Mouse (Mus musculus): ENCODE results near the gene Tmx2. TPM values are rescaled to one million over a fixed set of nuclear protein-coding genes. Genes with fewer than 3 reads are reported as not detected.

Gene Tmx2
- total RNA-seq, 2 experiments from 2014 or later, result 34.9 to 73.4 TPM

DNA sequence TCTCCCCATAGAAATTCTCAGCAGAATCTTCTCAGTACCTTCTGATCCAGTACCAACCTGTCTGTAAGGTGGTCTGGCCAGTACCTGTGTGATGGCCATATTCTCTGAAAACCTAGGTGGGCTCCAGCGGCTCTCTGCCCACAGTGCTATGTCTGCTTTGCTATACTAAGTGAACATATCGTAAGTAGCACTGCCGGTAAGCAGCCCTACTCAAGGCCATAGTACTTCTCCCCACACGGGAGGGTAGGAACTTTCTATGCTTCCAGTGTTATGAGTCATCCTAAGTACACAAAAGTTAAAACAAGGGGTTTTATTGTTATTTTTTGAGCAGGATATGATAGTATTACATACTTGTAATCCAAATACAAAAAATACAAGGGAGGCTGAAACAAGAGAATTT lies 44.9 kb downstream of the Tmx2 start:
- no peak for DNase-seq
- TF ChIP-seq CTCF (IDR thresholded peaks at IDR 0.05), result no peak
- peak overlapping the region; percentile 90 for H3K27ac ChIP-seq
- peak overlapping the region; percentile 47 for H3K4me3 ChIP-seq
- intact Hi-C loops (cut with DNase I), result no loop called here

DNA sequence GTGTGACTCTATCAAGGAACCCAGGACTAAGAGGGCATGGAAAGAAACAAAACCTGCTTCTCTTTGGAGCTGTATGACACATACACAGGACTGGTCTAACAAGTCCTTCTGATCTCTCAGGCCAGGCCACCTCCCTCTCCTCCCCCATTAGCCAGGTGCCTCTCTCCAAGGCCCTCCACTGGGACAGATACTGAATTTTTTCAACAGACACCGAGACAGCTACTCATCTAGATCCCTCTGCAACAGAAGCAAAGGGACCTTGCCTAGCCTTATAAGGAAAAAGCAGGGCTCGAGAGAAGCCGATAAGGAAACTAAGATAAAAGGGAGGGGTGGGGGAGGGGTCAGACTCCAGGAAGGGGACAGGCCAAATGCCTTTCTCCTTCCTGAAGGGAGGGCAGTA lies 45.9 kb downstream of the Tmx2 start:
- no peak for DNase-seq
- intact Hi-C loops (cut with DNase I), result no loop called here
- TF ChIP-seq CTCF (IDR thresholded peaks at IDR 0.05), result no peak
- peak overlapping the region; percentile 19 for H3K4me3 ChIP-seq
- H3K27ac ChIP-seq, result peak overlapping the region; percentile 90

DNA sequence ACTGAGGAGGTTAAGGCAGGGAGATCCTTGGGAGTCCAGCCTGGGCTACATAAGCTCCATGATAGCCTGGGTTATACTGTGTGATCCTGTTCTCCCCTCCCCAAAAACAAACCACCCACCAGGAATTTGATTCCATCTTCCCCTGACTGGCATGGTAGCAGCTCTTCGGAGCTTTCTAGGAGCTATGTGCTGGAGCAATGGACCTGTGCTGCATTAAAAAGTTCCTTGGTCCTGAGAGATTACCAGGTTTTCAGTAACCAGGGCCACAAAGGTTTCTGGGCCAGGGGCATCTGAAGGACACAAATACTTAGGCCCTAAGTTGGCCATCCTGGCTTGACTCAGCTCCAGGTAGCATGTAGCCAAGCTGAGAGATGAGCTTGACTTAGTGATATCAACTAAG lies 46.9 kb downstream of the Tmx2 start:
- Histone ChIP-seq H3K27ac (peak overlapping the region; percentile 90), H3K4me3 (no peak overlapping the region)
- no peak for TF ChIP-seq CTCF (IDR thresholded peaks at IDR 0.05)
- intact Hi-C loops (cut with DNase I), result no loop called here
- DNase-seq, result no peak

DNA sequence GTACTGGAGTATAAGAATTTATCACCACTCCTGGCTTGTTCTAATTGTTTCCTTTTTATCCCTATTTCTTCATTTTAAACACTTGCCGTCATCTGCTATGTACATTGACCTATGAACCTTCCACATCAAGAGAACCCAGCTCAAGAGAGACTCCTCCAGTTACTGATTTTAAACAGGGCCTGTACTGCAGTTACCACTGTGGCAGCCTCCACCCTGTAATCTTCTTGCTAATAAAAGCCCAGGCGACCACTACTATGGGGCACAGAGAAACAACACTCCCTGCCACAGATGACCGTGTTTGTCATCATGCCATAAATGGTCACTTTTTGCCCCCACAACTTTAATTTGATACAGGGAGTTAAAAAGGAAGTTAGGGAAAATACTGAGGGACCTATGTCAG lies 51.9 kb downstream of the Tmx2 start:
- H3K27ac ChIP-seq, result peak overlapping the region; percentile 32; the same call in 1 of the 2 replicates
- intact Hi-C loops (cut with DNase I), result no loop called here
- no peak for DNase-seq

DNA sequence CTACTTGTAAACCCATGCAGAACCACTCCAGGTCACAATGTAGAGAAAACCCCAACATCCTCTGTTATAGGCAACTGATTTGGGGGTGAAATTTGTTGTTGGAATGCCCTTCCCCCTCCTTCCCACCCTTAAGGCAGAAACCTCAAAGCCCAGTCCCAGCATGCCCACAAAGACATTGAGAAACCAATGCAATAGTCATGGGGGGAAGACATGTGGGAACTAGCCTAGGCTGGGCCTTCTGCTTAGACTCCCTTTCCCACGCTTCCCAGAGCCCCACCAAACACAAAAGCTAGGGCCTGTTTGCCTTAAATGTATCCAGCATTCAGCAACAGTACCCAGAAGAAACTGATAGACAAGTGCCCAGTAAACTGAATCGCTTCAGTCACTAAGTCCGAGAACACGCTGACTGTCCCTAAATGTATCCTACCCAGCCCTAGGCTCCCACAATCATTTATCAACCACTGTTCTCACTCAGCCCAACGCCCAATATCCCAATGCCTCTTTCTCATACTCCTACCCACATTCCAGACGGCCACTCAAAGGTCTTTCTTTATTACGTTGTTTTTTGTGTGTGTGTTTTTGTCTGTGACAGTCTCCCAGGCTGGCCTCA lies 52.5 kb downstream of the Tmx2 start:
- H3K27ac ChIP-seq, result peak overlapping the region; percentile 32; the same call in 1 of the 2 replicates
- DNase-seq, result no peak
- no peak overlapping the region for H3K4me3 ChIP-seq
- TF ChIP-seq CTCF (IDR thresholded peaks at IDR 0.05), result no peak
- intact Hi-C loops (cut with DNase I), result no loop called here

More for the DNA sequence above, 51.9 kb downstream of the Tmx2 start:
- no peak for TF ChIP-seq CTCF (IDR thresholded peaks at IDR 0.05)
- no peak overlapping the region for H3K4me3 ChIP-seq

DNA sequence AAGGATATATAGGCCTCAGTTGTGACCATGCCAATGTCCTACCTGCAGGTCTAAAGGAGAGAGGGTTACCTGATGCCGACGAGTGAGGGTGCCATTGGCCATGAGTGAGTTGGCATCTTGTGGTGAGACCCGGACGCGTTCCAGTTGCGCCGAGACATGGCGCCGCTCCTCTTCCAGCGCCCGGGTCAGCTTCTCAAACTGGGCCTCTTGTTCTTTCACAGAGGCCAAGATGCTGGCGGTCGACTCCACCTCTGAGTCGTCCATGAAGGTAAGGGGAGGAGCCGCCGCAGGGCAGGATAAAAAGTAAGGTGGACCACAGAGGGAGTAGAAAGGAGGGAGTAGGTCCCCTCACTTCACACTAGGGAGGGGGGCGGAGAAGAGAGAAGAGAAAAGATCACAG lies 54.7 kb downstream of the Tmx2 start:
- no peak for TF ChIP-seq CTCF (IDR thresholded peaks at IDR 0.05)
- Histone ChIP-seq H3K27ac (0 out of 2 replicates have a peak overlapping the region, but pooled peaks have one; percentile 66), H3K4me3 (no peak overlapping the region)
- intact Hi-C loops (cut with DNase I), result no loop called here
- no peak for DNase-seq

DNA sequence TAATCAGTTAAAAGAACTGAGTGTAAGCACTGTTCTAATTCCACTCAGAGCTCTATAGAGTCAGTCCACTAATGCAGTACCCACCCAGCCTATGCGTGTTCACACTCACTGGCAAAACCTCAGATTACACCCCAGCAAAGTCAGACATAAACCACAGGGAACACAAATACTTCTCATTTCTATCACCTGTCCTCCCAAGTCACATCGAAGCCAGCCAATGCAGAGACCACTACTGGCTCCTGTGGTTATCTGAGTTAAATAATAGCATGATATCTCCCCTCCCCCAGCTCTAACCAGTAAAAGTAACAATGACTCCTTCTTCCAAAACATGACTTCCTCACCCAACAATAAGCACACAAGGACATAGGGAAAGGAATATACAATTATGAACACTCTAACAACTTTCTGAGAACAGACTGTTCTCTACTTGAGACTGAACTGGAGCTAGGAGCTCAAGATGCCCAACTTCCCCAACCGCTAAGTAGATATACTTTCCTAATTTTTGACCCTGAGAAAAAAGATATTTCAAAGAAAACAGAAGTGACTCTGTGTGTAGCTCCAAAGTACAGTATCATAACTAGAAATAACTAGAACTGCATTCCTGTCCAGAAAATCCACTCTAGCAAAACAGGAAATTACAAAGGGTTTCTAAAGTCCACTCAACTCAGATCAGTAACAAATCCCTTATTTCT lies 55.4 kb downstream of the Tmx2 start:
- H3K4me3 ChIP-seq, result peak overlapping the region; percentile 35
- H3K27ac ChIP-seq, result peak overlapping the region; percentile 66
- intact Hi-C loops (cut with DNase I), result no loop called here
- no peak for TF ChIP-seq CTCF (IDR thresholded peaks at IDR 0.05)
- DNase-seq, result no peak

DNA sequence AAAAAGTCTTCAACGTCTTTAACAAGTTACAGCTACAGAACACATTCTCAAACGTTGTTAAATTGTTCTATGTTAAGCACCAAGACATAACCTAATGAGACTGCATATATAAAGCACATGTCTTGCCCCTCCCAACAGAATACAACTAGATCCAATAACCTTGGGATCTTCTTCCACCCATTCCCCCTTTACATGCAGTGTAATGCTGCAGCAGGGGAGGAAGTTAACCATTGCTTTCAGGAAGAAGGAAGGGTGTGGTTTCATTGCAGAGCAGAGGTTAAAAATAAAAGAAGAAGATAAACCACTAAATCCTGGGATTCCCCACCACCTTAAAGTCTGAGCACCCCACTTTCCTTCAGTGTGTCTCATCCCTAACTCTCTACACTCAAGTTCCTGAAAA lies 56.3 kb downstream of the Tmx2 start:
- intact Hi-C loops (cut with DNase I), result no loop called here
- no peak for DNase-seq
- Histone ChIP-seq H3K27ac (peak overlapping the region; percentile 66), H3K4me3 (peak overlapping the region; percentile 35)
- TF ChIP-seq CTCF (IDR thresholded peaks at IDR 0.05), result no peak

Other genes starting within 250 kb of the Tmx2 start
- gene Tfpi, start 202.4 kb downstream of the Tmx2 start, total RNA-seq (2021), result 1 to 10 TPM; 2.1 to 2.2 TPM
- gene Ctnnd1, start 28.4 kb downstream of the Tmx2 start, total RNA-seq (2021), result 10 to 100 TPM; 25.8 to 35.1 TPM
- gene Btbd18, start 20.1 kb downstream of the Tmx2 start, total RNA-seq (2021), result not detected
- gene Selenoh, start 8.4 kb downstream of the Tmx2 start, total RNA-seq (2021), result 10 to 100 TPM; 10.7 to 16.4 TPM
- gene Gm28635, start 1.1 kb downstream of the Tmx2 start, total RNA-seq (2021), result 1 to 10 TPM; 1.1 to 1.9 TPM
- 1 to 10 TPM; 6.8 to 7.9 TPM for gene Med19, start 738 bp downstream of the Tmx2 start, total RNA-seq (2021)
- 10 to 100 TPM; 71.9 to 75.1 TPM for gene Zdhhc5, start 36.0 kb upstream of the Tmx2 start, total RNA-seq (2021)
- gene Clp1, start 48.2 kb upstream of the Tmx2 start, total RNA-seq (2021), result 1 to 10 TPM; 4.2 to 5.2 TPM
- gene Ypel4, start 54.9 kb upstream of the Tmx2 start, total RNA-seq (2021), result under 1 TPM; 0.33 to 0.86 TPM
- not detected for gene Gm19426, start 64.5 kb upstream of the Tmx2 start, total RNA-seq (2021)
- 10 to 100 TPM; 52.3 to 82.6 TPM for gene Serping1, start 96.3 kb upstream of the Tmx2 start, total RNA-seq (2021)
- 1 to 10 TPM; 2.0 to 3.8 TPM for gene Ube2l6, start 119.7 kb upstream of the Tmx2 start, total RNA-seq (2021)
- gene Smtnl1, start 143.5 kb upstream of the Tmx2 start, total RNA-seq (2021), result 100 to 1,000 TPM in 1 of 2 experiments, 10 to 100 TPM in 1; 53.0 to 125 TPM
- gene Timm10, start 147.9 kb upstream of the Tmx2 start, total RNA-seq (2021), result 10 to 100 TPM; 42.0 to 57.7 TPM
- 10 to 100 TPM in 1 of 2 experiments, 1 to 10 TPM in 1; 6.3 to 11.6 TPM for gene Slc43a1, start 159.7 kb upstream of the Tmx2 start, total RNA-seq (2021)
- gene Rtn4rl2, start 207.6 kb upstream of the Tmx2 start, total RNA-seq (2021), result under 1 TPM; 0.28 to 0.41 TPM

Measured in gastrocnemius, adult 2 months (tissue).